Mouse (Mus musculus) hindbrain, embryonic 15.5 days (tissue): Measurements from ENCODE around the gene Lyrm9. TPM values are rescaled to one million over a fixed set of nuclear protein-coding genes. Genes with fewer than 3 reads are reported as not detected.

Experiments used
- ATAC-seq: fragments of 200-750 bp; cut with Nextera tagmentation; 2 replicates; pipeline ENCODE4 v1.8.0; 2017; ENCODE audit warnings: low read depth, moderate number of reproducible peaks, moderate TSS enrichment; ENCODE audit not compliant: low FRiP score
- H3K27ac ChIP-seq: fragments of 300-500 bp; sonication (generic); replicated peaks from 2 replicates; pipeline ENCODE4 v1.5.1; 2015; ENCODE audit warnings: mild to moderate bottlenecking, inconsistent platforms
- H3K27me3 ChIP-seq: fragments of 300-500 bp; sonication (generic); 2 replicates; pipeline ENCODE4 v1.6.1; 2015; ENCODE audit warnings: control low read depth, inconsistent platforms
- H3K36me3 ChIP-seq: fragments of 300-500 bp; sonication (generic); 2 replicates; pipeline ENCODE4 v1.6.1; 2015; ENCODE audit warnings: control low read depth, inconsistent platforms
- H3K4me1 ChIP-seq: fragments of 300-500 bp; sonication (generic); replicated peaks from 2 replicates; pipeline ENCODE4 v1.6.1; 2015; ENCODE audit warnings: control low read depth, inconsistent platforms
- H3K4me2 ChIP-seq: fragments of 300-500 bp; sonication (generic); 2 replicates; pipeline ENCODE4 v1.6.1; 2015; ENCODE audit warnings: moderate library complexity, mild to moderate bottlenecking, inconsistent platforms
- H3K4me3 ChIP-seq: fragments of 300-500 bp; sonication (generic); 2 replicates; pipeline ENCODE4 v1.5.1; 2015; ENCODE audit warnings: mild to moderate bottlenecking, inconsistent platforms
- H3K9ac ChIP-seq: fragments of 300-500 bp; sonication (generic); 2 replicates; pipeline ENCODE4 v1.6.1; 2015; ENCODE audit warnings: inconsistent platforms
- H3K9me3 ChIP-seq: fragments of 300-500 bp; sonication (generic); 2 replicates; pipeline ENCODE4 v1.6.1; 2016; ENCODE audit warnings: control low read depth, inconsistent platforms
- WGBS: fragments of 180-500 bp; shearing (Covaris S2); methylation state at CpG from one replicate; pipeline ENCODE4 v1.1.7; 2015; 5-methylcytosine and 5-hydroxymethylcytosine counted together
- polyA plus RNA-seq: library from polyadenylated mRNA; unstranded; fragments of >200 nt; fragmentation: Nextera tagmentation; extraction: Ambion mirVana; gene quantifications from 2 replicates; pipeline ENCODE4 v1.2.1, GENCODE M21; 2015

Lyrm9 gene
- 34.5 and 39.2 TPM in 2 replicates for polyA plus RNA-seq

GRCm38 (mm10) chr11:78826442-78827013 lies at the start of gene Lyrm9:
Lyrm9 (plus strand) TSS chr11:78826584.
- H3K36me3 ChIP-seq: no peaks in the 10 kb centered on the region
- H3K4me3 ChIP-seq: peak within 1 kb of the TSS; percentile 57
- peaks cover 27% of the 10 kb centered on the region for H3K4me1 ChIP-seq
- under 1% methylated on average over 50 of the region's 51 CpGs for WGBS
- H3K9me3 ChIP-seq: no peaks in the 10 kb centered on the region
- H3K4me2 ChIP-seq: peak within 1 kb of the TSS; percentile 53
- H3K27ac ChIP-seq: peak within 1 kb of the TSS; percentile 84
- peak; percentile 87 for ATAC-seq
- 0 out of 2 replicates have a peak, but pooled peaks cover 2% of the 10 kb centered on the region for H3K27me3 ChIP-seq
- peak within 1 kb of the TSS; percentile 62 for H3K9ac ChIP-seq

GRCm38 (mm10) chr11:78777851-78778680 lies 48.3 kb upstream of the Lyrm9 start:
- H3K27ac ChIP-seq: no peak overlapping the region
- no peaks in the 10 kb centered on the region for H3K36me3 ChIP-seq
- no peak overlapping the region for H3K4me2 ChIP-seq
- ATAC-seq: no peak
- H3K9ac ChIP-seq: no peak overlapping the region
- no peaks in the 10 kb centered on the region for H3K9me3 ChIP-seq
- H3K27me3 ChIP-seq: no peaks in the 10 kb centered on the region
- no peak overlapping the region for H3K4me3 ChIP-seq
- WGBS: 52% methylated on average over 10 of the region's 10 CpGs
- H3K4me1 ChIP-seq: no peaks in the 10 kb centered on the region; the same call in 1 of the 2 replicates

GRCm38 (mm10) chr11:78780002-78780401 lies 46.4 kb upstream of the Lyrm9 start:
- H3K9me3 ChIP-seq: no peaks in the 10 kb centered on the region
- H3K27me3 ChIP-seq: no peaks in the 10 kb centered on the region
- 96% methylated on average over 3 of the region's 3 CpGs for WGBS
- H3K36me3 ChIP-seq: no peaks in the 10 kb centered on the region
- H3K9ac ChIP-seq: no peak overlapping the region
- H3K4me3 ChIP-seq: no peak overlapping the region
- H3K27ac ChIP-seq: no peak overlapping the region
- H3K4me2 ChIP-seq: no peak overlapping the region
- H3K4me1 ChIP-seq: no peaks in the 10 kb centered on the region; the same call in 1 of the 2 replicates
- no peak for ATAC-seq

GRCm38 (mm10) chr11:78780571-78780970 lies 45.8 kb upstream of the Lyrm9 start:
- H3K4me2 ChIP-seq: no peak overlapping the region
- no peak overlapping the region for H3K4me3 ChIP-seq
- no peaks in the 10 kb centered on the region for H3K9me3 ChIP-seq
- H3K4me1 ChIP-seq: no peaks in the 10 kb centered on the region; the same call in 1 of the 2 replicates
- 77% methylated on average over 3 of the region's 3 CpGs for WGBS
- H3K36me3 ChIP-seq: no peaks in the 10 kb centered on the region
- no peak overlapping the region for H3K9ac ChIP-seq
- no peak for ATAC-seq
- no peaks in the 10 kb centered on the region for H3K27me3 ChIP-seq
- H3K27ac ChIP-seq: no peak overlapping the region

- Histone ChIP-seq H3K4me1 (peaks cover 7% of the 10 kb centered on the region), H3K9me3 (no peaks in the 10 kb centered on the region), H3K27me3 (no peaks in the 10 kb centered on the region), H3K36me3 (no peaks in the 10 kb centered on the region), H3K4me3 (no peak overlapping the region), H3K4me2 (no peak overlapping the region), H3K27ac (no peak overlapping the region), H3K9ac (no peak overlapping the region)
- no peak for ATAC-seq
- WGBS: 85% methylated on average over 5 of the region's 5 CpGs
These were observed 44.1 kb upstream of the Lyrm9 start for GRCm38 (mm10) chr11:78782326-78782725.

GRCm38 (mm10) chr11:78782791-78783347 lies 43.5 kb upstream of the Lyrm9 start:
- no peak overlapping the region for H3K27ac ChIP-seq
- WGBS: 67% methylated on average over 9 of the region's 9 CpGs
- no peak for ATAC-seq
- H3K4me3 ChIP-seq: no peak overlapping the region
- H3K4me1 ChIP-seq: peaks cover 7% of the 10 kb centered on the region
- H3K9me3 ChIP-seq: no peaks in the 10 kb centered on the region
- H3K4me2 ChIP-seq: no peak overlapping the region
- H3K9ac ChIP-seq: no peak overlapping the region
- no peaks in the 10 kb centered on the region for H3K27me3 ChIP-seq
- no peaks in the 10 kb centered on the region for H3K36me3 ChIP-seq

GRCm38 (mm10) chr11:78786013-78786431 lies 40.4 kb upstream of the Lyrm9 start:
- no peaks in the 10 kb centered on the region for H3K9me3 ChIP-seq
- no peak overlapping the region for H3K4me2 ChIP-seq
- 10% methylated on average over 7 of the region's 7 CpGs for WGBS
- H3K27me3 ChIP-seq: no peaks in the 10 kb centered on the region
- no peaks in the 10 kb centered on the region for H3K36me3 ChIP-seq
- H3K4me1 ChIP-seq: peaks cover 7% of the 10 kb centered on the region
- 0 out of 2 replicates have a peak overlapping the region, but pooled peaks have one; percentile 34 for H3K27ac ChIP-seq
- ATAC-seq: peak; percentile 65; the same call in 1 of the 2 replicates
- no peak overlapping the region for H3K4me3 ChIP-seq
- H3K9ac ChIP-seq: no peak overlapping the region

- ATAC-seq: no peak
- H3K36me3 ChIP-seq: no peaks in the 10 kb centered on the region
- no peak overlapping the region for H3K9ac ChIP-seq
- no peaks in the 10 kb centered on the region for H3K9me3 ChIP-seq
- no peak overlapping the region for H3K4me3 ChIP-seq
- H3K4me2 ChIP-seq: no peak overlapping the region
- peaks cover 24% of the 10 kb centered on the region for H3K4me1 ChIP-seq
- 48% methylated on average over 11 of the region's 11 CpGs for WGBS
- H3K27me3 ChIP-seq: no peaks in the 10 kb centered on the region
- no peak overlapping the region for H3K27ac ChIP-seq
These were observed 36.9 kb upstream of the Lyrm9 start for GRCm38 (mm10) chr11:78789370-78790060.

GRCm38 (mm10) chr11:78791582-78791981 lies 34.8 kb upstream of the Lyrm9 start:
- H3K9me3 ChIP-seq: no peaks in the 10 kb centered on the region
- H3K9ac ChIP-seq: 0 out of 2 replicates have a peak overlapping the region, but pooled peaks have one; percentile 5
- 28% methylated on average over 4 of the region's 4 CpGs for WGBS
- H3K36me3 ChIP-seq: no peaks in the 10 kb centered on the region
- no peak overlapping the region for H3K4me3 ChIP-seq
- H3K27ac ChIP-seq: peak overlapping the region; percentile 50; the same call in 1 of the 2 replicates
- peak overlapping the region; percentile 37; the same call in 1 of the 2 replicates for H3K4me2 ChIP-seq
- no peaks in the 10 kb centered on the region for H3K27me3 ChIP-seq
- peaks cover 17% of the 10 kb centered on the region for H3K4me1 ChIP-seq
- peak; percentile 69; the same call in 1 of the 2 replicates for ATAC-seq

GRCm38 (mm10) chr11:78792055-78792454 lies 34.3 kb upstream of the Lyrm9 start:
- peak overlapping the region; percentile 50; the same call in 1 of the 2 replicates for H3K27ac ChIP-seq
- ATAC-seq: no peak; the same call in 1 of the 2 replicates
- WGBS: 20% methylated on average over 5 of the region's 5 CpGs

GRCm38 (mm10) chr11:78792465-78792864 lies 33.9 kb upstream of the Lyrm9 start:
- no peaks in the 10 kb centered on the region for H3K36me3 ChIP-seq
- peak overlapping the region; percentile 37 for H3K4me2 ChIP-seq
- H3K9me3 ChIP-seq: no peaks in the 10 kb centered on the region
- H3K27me3 ChIP-seq: no peaks in the 10 kb centered on the region
- no peak overlapping the region for H3K27ac ChIP-seq
- H3K4me1 ChIP-seq: peaks cover 17% of the 10 kb centered on the region
- no peak for ATAC-seq
- H3K4me3 ChIP-seq: no peak overlapping the region
- H3K9ac ChIP-seq: 0 out of 2 replicates have a peak overlapping the region, but pooled peaks have one; percentile 5
- 11% methylated on average over 11 of the region's 11 CpGs for WGBS

More at GRCm38 (mm10) chr11:78792055-78792454, 34.3 kb upstream of the Lyrm9 start:
- Histone ChIP-seq H3K9ac (0 out of 2 replicates have a peak overlapping the region, but pooled peaks have one; percentile 5), H3K36me3 (no peaks in the 10 kb centered on the region), H3K27me3 (no peaks in the 10 kb centered on the region), H3K4me3 (no peak overlapping the region), H3K4me2 (peak overlapping the region; percentile 37), H3K4me1 (peaks cover 17% of the 10 kb centered on the region), H3K9me3 (no peaks in the 10 kb centered on the region)
